Mouse (Mus musculus) left cerebral cortex, postnatal 36 days (tissue): Measurements from ENCODE around the gene Ctsd. TPM values are rescaled to one million over a fixed set of nuclear protein-coding genes. Genes with fewer than 3 reads are reported as not detected.

Experiments used
- DNase-seq, 2 experiments: peaks; one replicate each; pipeline ENCODE4 v3.0.0; 2021 to 2022; ENCODE audit warnings: low spot score in 2 of 2, mixed read lengths in 1 of 2
- intact Hi-C: fragments of 180-260 bp; cut with DNase I; formaldehyde crosslinking; loops from one replicate; pipeline ENCODE4 v1.15.1; 2025
- total RNA-seq, 2 experiments: library from RNA; stranded (reverse); gene quantifications; 2 replicates each; pipeline ENCODE4 v1.2.3; 2021

The Ctsd gene
- total RNA-seq, 2 experiments from 2014 or later = 297 to 348 TPM

DNA sequence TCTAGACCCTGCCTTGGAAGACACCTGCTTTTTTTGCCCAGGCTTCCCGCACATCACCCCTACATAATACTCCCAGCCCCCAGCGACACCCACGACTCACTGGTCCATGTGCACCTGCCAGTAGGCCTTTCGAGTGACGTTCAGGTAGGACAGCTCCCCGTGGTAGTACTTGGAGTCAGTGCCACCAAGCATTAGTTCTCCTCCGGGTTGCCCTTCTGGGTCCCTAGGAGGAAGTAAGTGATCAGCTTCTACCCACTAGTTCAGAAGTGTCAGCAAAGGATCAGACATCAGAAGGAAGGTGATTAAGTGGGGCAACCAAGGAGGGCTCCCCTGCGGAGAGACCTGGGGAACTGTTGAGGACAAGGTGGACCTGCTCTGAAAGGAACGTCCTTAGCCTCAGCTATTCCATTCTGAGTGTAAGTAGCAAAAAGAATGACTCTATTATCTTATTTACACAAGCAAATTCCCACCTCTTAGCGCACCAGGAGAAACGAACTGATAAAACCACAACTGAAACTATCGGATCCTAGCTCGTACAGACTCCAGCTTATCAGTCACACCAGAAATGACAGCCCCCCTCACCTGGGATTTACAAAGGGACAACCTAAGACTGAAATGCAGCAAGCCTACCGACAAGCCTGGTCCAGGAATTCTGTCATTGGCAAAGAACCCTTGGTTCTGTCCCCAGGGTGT lies 10.5 kb downstream of the Ctsd start:
- intact Hi-C loops = no loop called here
- no peak for DNase-seq

DNA sequence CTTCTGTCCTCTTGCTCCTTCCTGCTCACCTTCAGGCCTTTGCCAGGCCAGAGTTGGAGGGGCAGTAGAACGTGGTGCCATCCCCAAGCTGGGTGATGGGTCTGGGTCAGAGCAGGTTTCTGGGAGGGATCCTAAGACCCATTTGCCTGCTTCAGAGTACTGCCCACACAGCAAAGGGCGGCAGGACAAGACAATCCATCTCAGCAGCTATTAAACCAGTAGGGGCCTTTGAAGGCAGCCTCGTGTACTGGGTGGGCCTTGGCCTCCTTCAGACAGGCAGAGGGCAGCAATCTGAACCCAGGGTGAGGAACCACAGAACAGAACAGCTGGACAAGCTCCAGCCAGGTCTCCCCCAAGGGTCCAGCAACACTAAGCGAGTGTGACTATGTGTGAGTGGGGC lies 11.7 kb downstream of the Ctsd start:
- intact Hi-C loops = no loop called here
- no peak for DNase-seq

DNA sequence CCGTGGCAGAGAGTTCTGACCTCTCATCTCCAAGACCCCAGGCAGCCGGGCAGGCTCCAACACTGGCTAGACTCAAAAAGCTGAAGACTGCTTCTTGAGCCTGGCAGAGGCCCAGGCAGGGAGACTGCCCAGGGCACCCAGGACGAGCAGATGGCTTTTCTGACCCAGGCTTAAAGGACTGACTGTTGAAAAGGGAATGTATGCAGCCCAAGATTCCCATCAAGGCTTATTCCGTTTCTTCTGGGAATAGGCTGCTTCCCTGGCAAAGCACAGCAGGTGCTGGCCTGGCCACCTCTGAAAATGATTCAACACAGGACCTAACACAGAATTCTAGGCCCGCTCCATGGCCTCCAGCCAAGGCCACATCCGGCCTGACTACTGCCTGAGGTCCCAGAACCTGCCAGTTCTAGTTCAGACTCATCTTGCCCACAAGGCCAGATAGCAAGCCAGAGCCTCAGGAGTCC lies 12.5 kb downstream of the Ctsd start:
- DNase-seq = peak in 1 of 2 experiments; percentile 21
- intact Hi-C loops = no loop called here

DNA sequence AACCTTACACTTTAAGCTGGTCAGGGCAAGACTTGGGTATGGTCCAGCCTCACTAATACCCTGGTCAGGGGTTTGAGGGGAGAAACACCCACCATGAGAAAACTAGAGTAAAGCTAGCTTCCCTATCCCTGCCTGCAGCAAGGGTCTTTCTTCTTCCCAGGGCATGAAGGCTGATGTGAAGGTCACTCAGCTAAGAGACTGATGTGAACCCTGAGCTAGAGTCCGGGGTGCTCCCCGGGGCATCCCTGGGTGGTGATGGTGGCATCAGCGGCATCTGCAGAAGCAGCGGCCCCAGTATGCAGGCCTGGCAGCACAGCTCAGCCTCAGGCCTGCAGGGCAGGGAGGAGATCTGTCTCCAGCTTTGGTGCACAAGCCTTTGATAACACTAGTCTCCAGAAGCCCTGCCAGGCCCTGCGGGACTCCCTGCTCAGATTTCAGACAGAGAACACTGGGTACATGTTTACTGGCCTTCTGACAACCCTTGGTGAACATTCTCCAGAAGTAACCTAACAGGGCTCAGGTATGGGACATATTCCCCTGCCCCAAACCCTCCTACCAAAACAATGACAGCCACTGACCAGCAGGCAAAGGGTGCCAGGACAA lies 13.3 kb downstream of the Ctsd start:
- no peak for DNase-seq
- intact Hi-C loops = no loop called here

DNA sequence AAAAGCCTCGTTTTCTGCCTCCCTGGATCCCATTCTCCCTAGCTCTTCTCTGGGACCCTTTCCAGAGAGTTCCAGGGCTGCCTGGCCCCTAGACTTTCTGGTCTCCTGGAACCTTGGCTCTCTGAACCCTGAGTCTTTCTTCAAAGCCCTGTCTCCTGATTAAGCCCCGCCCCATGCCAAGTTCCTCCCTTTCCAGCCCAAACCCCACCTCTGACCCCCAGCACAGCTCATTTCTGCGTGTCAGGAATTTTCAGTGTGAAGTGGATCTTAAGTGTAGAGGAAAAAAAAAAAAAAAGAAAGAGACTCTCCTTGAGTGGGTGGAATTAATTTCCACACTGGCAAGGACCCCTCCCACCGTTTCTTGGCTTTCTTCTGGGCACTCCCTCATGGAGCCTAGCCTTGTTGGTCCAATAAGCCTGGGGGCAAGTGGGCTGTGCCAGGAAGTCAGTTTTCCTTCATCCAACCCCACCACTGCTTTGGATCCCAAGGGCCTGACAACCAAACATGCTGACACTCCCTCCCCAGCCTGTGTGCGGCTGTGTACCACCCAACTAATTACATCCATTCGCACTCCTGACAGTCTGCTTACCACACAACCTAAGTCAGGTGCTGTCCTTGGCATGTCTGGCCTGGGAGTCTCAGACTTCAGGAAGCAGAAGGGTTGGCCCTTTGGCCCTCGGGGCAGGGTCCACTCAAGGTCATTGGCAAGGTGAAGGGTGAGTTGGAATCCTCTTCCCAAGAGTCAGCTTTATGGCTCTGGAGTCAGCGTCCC lies 14.0 kb downstream of the Ctsd start, which contains the start of gene Ifitm10:
Gene Ifitm10, minus strand, starts transcription at position 113 of the 772 bp plus-strand sequence.
- DNase-seq = no peak
- intact Hi-C loops = loop anchor here (2.0 kb wide), 1 partner anchor 13 kb away; no protein-coding TSS in a partner anchor

DNA sequence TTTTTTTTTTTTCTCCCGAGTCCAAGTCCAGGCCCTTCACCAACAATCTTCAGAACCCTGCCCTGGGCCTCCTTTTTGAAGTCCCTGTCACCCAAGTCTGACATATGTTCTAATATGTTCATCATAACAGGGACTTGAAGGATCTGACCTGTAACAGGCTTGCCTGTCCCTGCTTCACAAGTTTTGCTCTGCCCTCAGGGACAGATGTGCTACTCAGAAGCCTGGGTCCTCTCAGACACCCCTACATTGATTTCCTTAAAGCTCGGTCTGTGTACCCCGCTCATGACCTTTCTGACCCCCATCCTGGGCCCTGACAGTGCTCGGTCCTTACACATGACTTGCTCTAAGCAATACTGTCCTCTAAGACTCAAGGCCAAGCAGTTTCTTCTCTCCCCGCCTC lies 14.8 kb downstream of the Ctsd start:
- intact Hi-C loops = loop anchor here (2.0 kb wide), 1 partner anchor 14 kb away; no protein-coding TSS in a partner anchor
- no peak for DNase-seq

DNA sequence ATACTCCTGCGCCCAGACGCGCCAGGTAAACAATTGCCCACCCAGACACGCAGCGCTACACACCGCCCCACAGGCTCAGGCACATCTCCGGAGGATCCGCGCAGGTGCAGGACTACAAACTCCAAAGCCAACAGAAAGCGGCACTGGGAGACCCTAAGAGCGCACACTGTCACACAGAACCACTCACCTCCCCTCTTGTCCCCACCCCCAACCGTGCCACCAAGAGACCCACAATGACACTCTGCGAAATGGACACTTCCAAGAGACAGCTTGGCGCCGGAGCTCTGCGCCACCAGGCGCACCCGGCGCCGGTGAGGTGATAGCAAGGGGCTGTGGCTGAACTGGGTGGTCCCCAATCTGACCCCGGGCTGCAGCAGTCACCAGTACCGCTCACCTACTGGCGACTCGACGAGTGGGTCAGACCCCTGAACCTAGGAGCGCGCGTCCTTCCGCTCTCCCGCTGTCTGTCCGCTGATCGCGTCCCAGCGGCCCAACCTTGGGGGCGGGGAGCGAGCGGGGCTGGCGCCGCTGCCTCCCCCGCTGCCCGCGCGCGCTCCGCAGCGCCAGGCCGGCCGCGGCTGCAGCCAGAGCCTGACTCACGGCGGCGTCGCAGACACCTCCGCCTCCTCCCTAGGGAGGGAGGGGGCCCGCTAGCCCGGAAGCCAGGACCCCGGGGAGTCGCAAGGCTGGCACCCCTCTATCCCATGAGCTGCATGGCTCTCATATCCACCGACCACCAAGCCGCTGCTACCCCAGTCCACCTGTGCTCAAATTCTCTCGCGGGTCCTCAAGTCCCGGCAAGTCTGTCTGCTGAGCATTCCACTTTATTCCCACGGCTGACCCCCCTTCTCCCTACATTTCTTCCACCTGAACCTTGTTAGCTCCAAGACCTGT lies 15.8 kb downstream of the Ctsd start:
- intact Hi-C loops = loop anchor here (2.0 kb wide), 1 partner anchor 15 kb away; no protein-coding TSS in a partner anchor
- peak in 1 of 2 experiments; percentile 32 for DNase-seq

DNA sequence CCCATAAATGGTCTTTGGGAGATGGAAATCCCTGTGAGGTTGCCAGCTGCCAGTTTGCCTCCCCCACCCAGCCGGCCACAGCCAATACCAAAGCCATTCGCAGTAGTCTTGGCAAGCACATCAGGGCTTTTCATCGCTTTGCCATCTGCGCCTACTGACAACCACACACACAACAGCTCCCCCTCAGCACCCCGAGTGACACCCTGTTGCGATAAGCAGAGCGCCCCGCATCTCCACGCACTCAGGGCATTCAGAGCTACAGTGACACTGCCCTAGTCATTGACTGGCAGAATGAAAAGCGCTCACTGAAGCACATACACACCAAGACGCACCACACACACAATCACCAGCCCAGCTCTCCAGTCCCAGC lies 16.5 kb downstream of the Ctsd start:
- intact Hi-C loops = no loop called here

DNA sequence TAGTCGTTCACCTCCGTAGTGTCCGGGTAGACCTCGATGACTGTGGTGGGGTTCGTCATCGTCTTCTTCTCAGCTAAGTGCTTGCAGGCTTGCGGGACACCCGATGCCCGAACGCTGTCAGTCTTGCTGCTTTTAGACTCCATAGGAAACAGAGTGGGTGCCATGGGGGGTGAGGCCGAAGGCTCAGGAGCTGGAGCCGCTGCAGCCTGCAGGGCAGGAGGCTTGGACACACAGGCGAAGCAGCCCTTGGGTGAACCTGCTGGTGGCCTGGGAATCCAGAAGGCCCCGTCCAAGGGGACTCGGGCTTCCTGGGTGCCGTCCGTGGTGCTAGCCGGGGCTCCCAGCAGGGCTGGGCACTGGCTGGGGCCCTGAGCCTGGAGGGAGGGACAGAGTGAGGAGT lies 16.9 kb downstream of the Ctsd start:
- intact Hi-C loops = no loop called here
- DNase-seq = no peak

More for the DNA sequence above, 16.5 kb downstream of the Ctsd start:
- DNase-seq = peak; percentile 66 to 74

DNA sequence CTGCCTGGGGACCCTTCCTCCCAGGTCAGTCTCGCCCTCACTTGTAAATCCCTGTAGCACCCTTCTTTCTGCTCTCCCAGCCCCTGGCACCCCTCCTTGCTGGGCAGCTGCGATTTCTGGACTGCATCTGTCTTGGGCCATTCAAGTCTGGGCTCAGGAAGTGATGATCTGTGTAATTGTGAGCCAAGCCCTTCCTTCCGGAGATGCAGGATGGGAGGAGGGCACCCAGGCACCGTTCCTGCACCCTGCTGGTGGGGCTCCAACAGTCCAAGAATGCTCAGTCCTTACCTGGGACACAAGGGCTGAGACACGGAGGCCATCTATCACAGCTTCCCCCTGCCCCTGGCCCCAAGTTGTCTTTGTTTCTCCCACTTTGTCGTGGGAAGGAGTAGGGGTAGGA lies 18.0 kb downstream of the Ctsd start:
- intact Hi-C loops = no loop called here
- no peak for DNase-seq

DNA sequence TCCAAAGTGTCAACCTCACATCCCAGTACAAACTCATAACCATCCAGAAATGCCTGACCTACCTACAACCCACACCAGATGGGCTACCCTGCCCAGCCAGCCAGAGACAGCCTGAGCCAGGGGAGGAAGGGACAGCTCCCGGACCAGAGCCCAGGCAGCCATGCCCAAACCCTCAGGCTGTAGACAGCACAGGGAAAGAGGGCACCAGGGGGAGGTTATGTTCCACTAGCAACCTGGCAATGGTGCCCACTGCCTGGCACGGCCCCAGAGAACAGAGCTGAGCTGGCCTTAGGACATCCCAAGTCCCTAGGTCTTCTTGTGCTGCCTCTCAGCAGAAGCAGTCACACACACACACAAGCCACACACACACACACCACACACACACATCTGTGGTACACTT lies 19.0 kb downstream of the Ctsd start:
- intact Hi-C loops = no loop called here
- no peak for DNase-seq

DNA sequence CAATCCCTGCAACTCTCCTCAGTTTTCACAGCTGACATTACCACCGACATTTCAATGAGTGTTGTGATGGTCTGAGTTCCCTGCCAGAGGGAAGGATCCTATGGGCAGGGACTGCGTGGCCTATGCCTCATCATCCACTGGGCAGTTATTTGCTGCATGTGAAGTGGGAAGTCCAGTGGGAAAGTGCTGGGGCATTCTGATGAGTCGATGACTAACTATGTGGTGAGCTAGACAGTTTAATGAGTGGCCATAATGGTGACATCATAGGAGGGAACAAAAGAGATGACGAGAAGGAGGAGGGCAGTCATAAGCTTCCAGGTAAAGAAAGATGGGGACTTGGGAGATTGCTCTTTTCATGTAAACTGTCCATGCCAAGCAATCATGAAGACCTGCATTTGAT lies 24.7 kb downstream of the Ctsd start:
- intact Hi-C loops = no loop called here
- no peak for DNase-seq

DNA sequence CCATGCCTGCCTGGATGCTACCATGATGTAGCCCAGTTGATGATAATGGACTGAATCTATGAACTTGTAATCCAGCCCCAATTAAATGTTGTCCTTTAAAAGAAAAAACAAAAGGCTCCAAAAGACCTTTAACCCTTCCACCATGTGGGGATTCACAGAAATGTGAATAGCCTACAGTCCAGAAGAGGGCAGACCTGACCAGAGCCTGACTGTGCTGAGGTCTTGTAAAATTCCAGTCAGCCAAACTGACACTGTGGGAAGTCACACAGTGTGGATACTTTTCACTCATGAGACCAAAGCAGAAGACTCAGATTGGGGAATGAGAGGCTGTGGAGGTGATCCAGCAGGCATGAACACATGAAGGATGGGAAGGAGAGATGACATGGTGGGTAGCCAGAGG lies 27.1 kb downstream of the Ctsd start:
- no peak for DNase-seq
- intact Hi-C loops = no loop called here

DNA sequence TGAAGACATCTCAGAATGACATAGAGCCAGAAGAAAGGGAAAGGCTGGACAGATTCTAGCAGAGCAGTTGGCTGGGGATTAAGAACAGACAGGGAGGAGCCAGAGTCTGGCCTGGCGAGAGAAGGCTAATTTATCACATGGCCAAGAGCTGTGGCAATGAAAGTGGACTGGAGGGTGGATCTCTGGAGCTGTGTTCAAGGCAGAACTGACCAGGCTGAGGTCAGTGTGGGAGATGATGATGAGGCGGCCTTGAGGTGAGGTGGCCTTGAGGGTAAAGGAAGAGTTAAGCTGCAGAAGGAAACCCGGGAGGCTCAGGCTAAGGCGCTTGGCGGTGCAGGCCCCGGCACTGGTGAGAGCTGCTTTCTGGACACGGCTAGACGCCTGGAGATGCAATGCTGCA lies 28.7 kb downstream of the Ctsd start:
- intact Hi-C loops = no loop called here

DNA sequence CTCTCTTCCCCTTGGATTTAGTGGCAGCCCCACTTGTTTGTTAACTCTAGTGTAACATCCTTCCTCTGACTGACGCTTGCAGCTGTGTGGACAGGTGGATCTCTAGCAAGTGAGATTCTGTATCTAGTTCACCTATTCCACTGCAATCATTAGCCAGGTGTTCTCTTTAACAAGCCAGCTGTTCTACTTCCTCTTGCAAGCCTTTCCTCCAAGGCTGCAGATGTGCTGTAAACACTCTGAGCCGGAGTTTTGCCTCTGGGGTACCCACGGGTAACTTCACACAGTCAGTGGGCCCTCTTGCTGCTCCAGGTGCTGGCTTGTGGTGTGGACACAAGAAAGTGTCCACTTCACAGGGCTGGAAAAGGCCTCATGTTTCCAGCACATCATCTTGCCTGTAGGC lies 30.3 kb downstream of the Ctsd start:
- no peak for DNase-seq
- intact Hi-C loops = no loop called here

More for the DNA sequence above, 28.7 kb downstream of the Ctsd start:
- DNase-seq = no peak

DNA sequence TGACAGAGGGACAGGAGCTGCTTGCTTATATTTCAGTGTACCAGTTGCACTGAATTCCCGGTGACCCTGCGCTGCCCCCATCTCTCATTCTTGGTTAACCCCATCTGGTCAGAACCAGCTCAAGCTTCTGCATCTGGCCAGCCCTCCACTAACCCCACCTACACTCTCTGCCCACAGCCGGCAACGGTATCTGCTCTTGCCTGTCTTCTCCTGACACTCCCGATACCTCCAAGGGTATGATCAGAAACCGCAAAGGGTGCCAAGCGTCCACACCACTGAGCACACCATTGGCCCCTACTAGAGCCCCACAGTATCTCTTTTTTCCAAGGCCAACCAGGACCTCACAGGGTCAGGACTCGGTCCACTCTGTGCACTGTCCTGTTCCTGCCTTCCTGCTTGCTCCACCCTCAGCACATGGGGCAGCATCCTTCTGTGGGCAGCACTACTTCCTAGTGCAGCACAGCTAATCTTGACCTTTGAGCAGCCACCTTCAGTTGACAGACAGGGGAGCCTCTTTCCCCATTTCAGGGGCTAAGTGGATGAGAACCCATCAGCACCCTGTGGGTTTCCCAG lies 33.1 kb downstream of the Ctsd start:
- intact Hi-C loops = no loop called here
- DNase-seq = no peak

DNA sequence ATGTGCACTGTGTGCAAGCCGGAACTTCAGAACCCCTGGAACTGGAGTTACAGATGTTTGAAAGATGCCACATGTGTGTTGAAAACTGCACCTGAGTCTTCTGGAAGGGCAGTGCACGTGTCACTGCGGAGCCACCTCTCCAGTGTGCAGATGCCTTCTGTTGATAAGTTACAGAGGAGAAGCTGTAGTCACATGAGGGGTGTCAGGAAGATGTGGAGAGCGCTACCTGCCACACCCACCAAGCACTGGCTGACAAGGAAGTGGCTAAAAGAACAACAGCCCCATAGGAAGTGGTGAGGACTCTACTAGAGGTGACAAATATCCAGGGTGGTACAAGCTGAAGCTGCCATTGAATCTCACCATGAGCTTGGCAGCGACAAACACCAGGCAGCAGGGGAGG lies 34.0 kb downstream of the Ctsd start:
- DNase-seq = no peak
- intact Hi-C loops = no loop called here

DNA sequence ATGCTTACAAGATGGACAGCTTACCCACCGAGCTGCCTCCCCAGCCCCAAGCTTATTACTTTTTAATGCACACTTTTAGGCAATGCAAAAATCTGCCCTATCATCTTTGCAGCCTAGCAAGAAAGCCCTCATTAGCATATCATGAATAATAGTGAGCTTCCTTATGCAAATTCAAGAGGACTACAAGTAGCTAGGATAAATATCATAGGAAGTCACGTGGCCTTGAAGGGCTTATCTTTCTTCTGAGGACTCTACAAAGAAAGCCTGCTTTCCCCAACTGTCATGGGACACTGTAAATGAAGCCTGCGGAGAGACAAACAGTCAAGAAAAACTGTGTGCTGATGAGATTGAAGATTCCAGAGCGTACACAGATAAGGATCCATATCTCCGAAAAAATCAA lies 36.3 kb downstream of the Ctsd start:
- intact Hi-C loops = no loop called here
- no peak for DNase-seq

DNA sequence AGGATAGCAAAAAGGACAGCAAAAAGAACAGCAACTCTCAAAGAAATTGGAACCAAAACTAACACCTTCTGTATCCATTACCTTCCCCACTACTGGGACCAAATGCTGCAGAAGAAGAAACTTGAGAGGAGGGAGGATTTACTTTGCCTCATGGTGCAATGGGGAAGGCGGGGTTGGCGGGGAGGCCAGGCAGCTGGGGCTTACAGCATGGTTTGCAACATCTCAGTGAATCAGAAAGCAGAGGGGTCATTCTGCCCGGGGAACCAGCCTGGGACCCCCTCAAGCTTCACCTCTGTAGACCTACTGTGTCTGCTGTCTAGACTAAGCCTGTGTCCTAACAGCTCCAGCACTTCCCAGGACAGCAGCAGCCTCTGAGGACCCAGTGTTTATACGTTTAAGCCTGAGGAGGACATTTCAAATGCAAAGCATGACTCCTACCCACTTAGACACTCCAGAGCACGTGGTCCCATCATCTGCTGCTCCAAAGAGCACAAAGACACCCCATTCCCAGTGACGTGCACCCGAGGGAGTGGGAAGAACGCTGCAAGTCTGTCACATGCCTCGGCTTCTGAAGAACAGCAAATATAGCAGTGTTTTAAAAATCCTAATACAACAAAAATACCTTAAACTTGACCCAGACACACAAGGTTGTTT lies 38.4 kb downstream of the Ctsd start:
- peak; percentile 46 to 54 for DNase-seq
- intact Hi-C loops = no loop called here
